Mouse (Mus musculus) megakaryocyte, embryonic 14.5 days (primary cell): Measurements from ENCODE around the gene Arhgap25.

ENCODE experiments used
- FLI1 ChIP-seq: IDR thresholded peaks from 2 replicates; pipeline ENCODE4 v1.6.1; 2012; ENCODE audit warnings: low read length, inconsistent platforms, mixed read lengths
- GATA1 ChIP-seq: IDR thresholded peaks from 3 replicates; pipeline ENCODE4 v1.6.1; 2012; ENCODE audit warnings: mixed read lengths, low read length, inconsistent platforms, borderline replicate concordance

DNA sequence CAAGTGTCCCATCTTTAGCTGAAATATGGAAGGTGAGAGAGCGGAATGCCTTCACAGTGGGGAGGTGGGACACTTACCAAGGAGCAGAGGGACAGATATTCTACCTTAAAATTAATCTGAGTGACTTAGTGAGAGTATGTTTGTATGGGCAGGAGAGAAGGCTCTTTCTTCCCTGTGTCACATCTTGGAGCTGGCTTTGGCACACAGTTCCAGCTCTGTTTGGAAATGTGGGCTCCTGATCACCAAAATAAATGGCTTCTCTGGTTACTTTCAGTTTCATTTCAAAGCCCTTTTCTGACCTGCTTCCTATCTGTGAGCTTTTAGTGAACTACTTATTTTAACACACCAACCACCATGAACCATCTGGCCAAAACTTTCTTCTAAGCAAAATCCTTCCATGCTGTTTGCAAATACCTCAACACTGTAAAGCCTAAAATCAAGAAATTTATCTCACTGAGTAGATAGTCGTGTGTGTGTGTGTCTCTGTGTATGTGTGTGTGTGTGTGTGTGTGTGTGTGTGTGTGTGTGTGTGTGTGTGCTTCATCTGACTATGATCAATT lies 1.5 kb downstream of the Arhgap25 start:
- TF ChIP-seq GATA1 = no peak
- TF ChIP-seq FLI1 = no peak
